Mouse (Mus musculus): ENCODE measurements around the gene Otub1. TPM values are rescaled to one million over a fixed set of nuclear protein-coding genes. Genes with fewer than 3 reads are reported as not detected.

The Otub1 gene
- total RNA-seq, 2 experiments from 2014 or later = 34.0 to 69.5 TPM

DNA sequence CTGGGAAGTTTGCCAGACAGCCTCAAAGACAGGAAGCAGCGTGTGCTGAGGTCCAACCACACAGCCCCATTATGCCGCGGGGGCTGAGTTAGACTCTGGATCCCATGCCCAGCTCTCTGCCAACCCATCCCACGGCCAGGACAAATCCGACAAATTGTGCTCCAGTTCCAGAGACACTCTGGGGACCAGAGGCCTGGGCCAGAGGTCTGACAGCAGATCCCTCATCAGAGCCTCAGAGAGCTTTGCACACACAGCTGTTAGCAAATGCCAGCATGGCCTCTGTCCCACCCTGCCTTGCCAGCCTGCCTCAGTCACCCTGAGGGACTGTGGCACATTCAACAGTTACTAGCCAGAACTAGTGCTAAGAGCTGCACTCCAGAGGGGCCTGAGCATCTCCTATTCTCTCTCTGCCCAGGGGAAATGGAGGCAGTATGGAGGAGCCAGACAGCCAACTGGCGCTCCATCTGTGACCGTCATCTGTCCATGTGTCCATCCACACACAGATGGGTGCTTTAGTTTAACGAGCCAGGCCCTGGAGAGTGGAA, 57.5 kb downstream of the Otub1 start:
- ATAC-seq (replicated peaks; ENCODE audit: poor library complexity) = no peak

Other genes starting within 250 kb of the Otub1 start
- 190 and 236 TPM in 2 replicates for gene Ppp1r14b, start 231.3 kb downstream of the Otub1 start, total RNA-seq (2015)
- gene Ppp1r14b, start 231.3 kb downstream of the Otub1 start, total RNA-seq (2017) = 131 and 141 TPM in 2 replicates
- gene Plcb3, start 229.8 kb downstream of the Otub1 start, total RNA-seq (2015) = 5.0 and 6.8 TPM in 2 replicates
- 7.3 and 7.6 TPM in 2 replicates for gene Plcb3, start 229.8 kb downstream of the Otub1 start, total RNA-seq (2017)
- gene Fkbp2, start 225.8 kb downstream of the Otub1 start, total RNA-seq (2015) = 123 and 129 TPM in 2 replicates
- gene Fkbp2, start 225.8 kb downstream of the Otub1 start, total RNA-seq (2017) = 176 and 181 TPM in 2 replicates
- gene Vegfb, start 218.7 kb downstream of the Otub1 start, total RNA-seq (2015) = 30.4 and 33.1 TPM in 2 replicates
- 11.6 and 13.6 TPM in 2 replicates for gene Vegfb, start 218.7 kb downstream of the Otub1 start, total RNA-seq (2017)
- gene Dnajc4, start 213.7 kb downstream of the Otub1 start, total RNA-seq (2015) = 10.2 and 11.5 TPM in 2 replicates
- 8.6 and 17.8 TPM in 2 replicates for gene Dnajc4, start 213.7 kb downstream of the Otub1 start, total RNA-seq (2017)
- 10.6 and 18.9 TPM in 2 replicates for gene Nudt22, start 210.2 kb downstream of the Otub1 start, total RNA-seq (2015)
- 7.7 and 13.3 TPM in 2 replicates for gene Nudt22, start 210.2 kb downstream of the Otub1 start, total RNA-seq (2017)
- 1.4 and 2.2 TPM in 2 replicates for gene Trpt1, start 210.2 kb downstream of the Otub1 start, total RNA-seq (2015)
- gene Trpt1, start 210.2 kb downstream of the Otub1 start, total RNA-seq (2017) = 0.08 and 0.81 TPM in 2 replicates
- gene Fermt3, start 186.8 kb downstream of the Otub1 start, total RNA-seq (2015) = 63.8 and 78.7 TPM in 2 replicates
- gene Fermt3, start 186.8 kb downstream of the Otub1 start, total RNA-seq (2017) = 216 and 225 TPM in 2 replicates
- 197 and 204 TPM in 2 replicates for gene Stip1, start 166.3 kb downstream of the Otub1 start, total RNA-seq (2015)
- 244 and 250 TPM in 2 replicates for gene Stip1, start 166.3 kb downstream of the Otub1 start, total RNA-seq (2017)
- gene Macrod1, start 149.5 kb downstream of the Otub1 start, total RNA-seq (2015) = 12.7 and 17.6 TPM in 2 replicates
- 0.68 and 3.7 TPM in 2 replicates for gene Macrod1, start 149.5 kb downstream of the Otub1 start, total RNA-seq (2017)
- not detected in 2 replicates for gene Flrt1, start 100.6 kb downstream of the Otub1 start, total RNA-seq (2015)
- gene Flrt1, start 100.6 kb downstream of the Otub1 start, total RNA-seq (2017) = not detected in 2 replicates
- gene Cox8a, start 11.3 kb upstream of the Otub1 start, total RNA-seq (2015) = 599 and 622 TPM in 2 replicates
- gene Cox8a, start 11.3 kb upstream of the Otub1 start, total RNA-seq (2017) = 549 and 714 TPM in 2 replicates
- gene Naa40, start 34.9 kb upstream of the Otub1 start, total RNA-seq (2015) = 49.8 and 57.5 TPM in 2 replicates
- 47.1 and 51.8 TPM in 2 replicates for gene Naa40, start 34.9 kb upstream of the Otub1 start, total RNA-seq (2017)
- gene Rcor2, start 61.0 kb upstream of the Otub1 start, total RNA-seq (2015) = 0.99 and 1.2 TPM in 2 replicates
- gene Rcor2, start 61.0 kb upstream of the Otub1 start, total RNA-seq (2017) = 1.2 and 2.7 TPM in 2 replicates
- gene Mark2, start 135.5 kb upstream of the Otub1 start, total RNA-seq (2015) = 63.8 and 70.0 TPM in 2 replicates
- 23.3 and 24.8 TPM in 2 replicates for gene Mark2, start 135.5 kb upstream of the Otub1 start, total RNA-seq (2017)
- gene Spindoc, start 176.7 kb upstream of the Otub1 start, total RNA-seq (2015) = 7.6 and 8.1 TPM in 2 replicates
- gene Spindoc, start 176.7 kb upstream of the Otub1 start, total RNA-seq (2017) = 2.6 and 3.6 TPM in 2 replicates
- gene 2700081O15Rik, start 211.3 kb upstream of the Otub1 start, total RNA-seq (2015) = 1.5 and 2.3 TPM in 2 replicates
- gene 2700081O15Rik, start 211.3 kb upstream of the Otub1 start, total RNA-seq (2017) = 1.4 and 3.2 TPM in 2 replicates

All from megakaryocyte progenitor cell, adult 5-6 weeks (primary cell).